Mouse (Mus musculus) stomach, embryonic 14.5 days (tissue): ENCODE measurements around the gene Adss. TPM values are rescaled to one million over a fixed set of nuclear protein-coding genes. Genes with fewer than 3 reads are reported as not detected.

Experiments
- ATAC-seq: fragments of 200-750 bp; cut with Nextera tagmentation; 2 replicates; pipeline ENCODE4 v1.8.0; 2017; ENCODE audit warnings: low read depth, moderate TSS enrichment; ENCODE audit not compliant: insufficient number of reproducible peaks, insufficient read depth, low FRiP score
- H3K27ac ChIP-seq: fragments of 300-500 bp; sonication (generic); 2 replicates; pipeline ENCODE4 v1.5.1; 2014; ENCODE audit warnings: mild to moderate bottlenecking, low read length, moderate library complexity, mixed read lengths
- H3K27me3 ChIP-seq: fragments of 300-500 bp; sonication (generic); 2 replicates; pipeline ENCODE4 v1.6.1; 2014; ENCODE audit warnings: low read length, control low read depth, mixed read lengths; ENCODE audit not compliant: control insufficient read depth, insufficient read depth
- H3K36me3 ChIP-seq: fragments of 300-500 bp; sonication (generic); 2 replicates; pipeline ENCODE4 v1.6.1; 2014; ENCODE audit warnings: mild to moderate bottlenecking, control low read depth, low read length, moderate library complexity, mixed read lengths; ENCODE audit not compliant: control insufficient read depth, insufficient read depth
- H3K4me1 ChIP-seq: fragments of 300-500 bp; sonication (generic); 2 replicates; pipeline ENCODE4 v1.6.1; 2014; ENCODE audit warnings: low read length, control low read depth, mixed read lengths; ENCODE audit not compliant: control insufficient read depth, insufficient read depth
- H3K4me2 ChIP-seq: fragments of 300-500 bp; sonication (generic); replicated peaks from 2 replicates; pipeline ENCODE4 v1.6.1; 2014; ENCODE audit warnings: low read depth, low read length, control low read depth
- H3K4me3 ChIP-seq: fragments of 300-500 bp; sonication (generic); 2 replicates; pipeline ENCODE4 v1.5.1; 2014; ENCODE audit warnings: low read depth, low read length, control low read depth
- H3K9ac ChIP-seq: fragments of 300-500 bp; sonication (generic); replicated peaks from 2 replicates; pipeline ENCODE4 v1.6.1; 2014; ENCODE audit warnings: low read depth, mild to moderate bottlenecking, control low read depth, low read length, moderate library complexity, mixed read lengths
- H3K9me3 ChIP-seq: fragments of 300-500 bp; sonication (generic); 2 replicates; pipeline ENCODE4 v1.6.1; 2016; ENCODE audit warnings: low read depth, low read length, control low read depth; ENCODE audit not compliant: control insufficient read depth
- WGBS: fragments of 180-500 bp; shearing (Covaris S2); extraction: QIAGEN DNeasy Blood & Tissue Kit; methylation state at CpG from one replicate; pipeline ENCODE4 v1.1.7; 2014; 5-methylcytosine and 5-hydroxymethylcytosine counted together
- polyA plus RNA-seq: library from polyadenylated mRNA; unstranded; fragments of >200 nt; fragmentation: Nextera tagmentation; extraction: Ambion mirVana; gene quantifications from 2 replicates; pipeline ENCODE4 v1.2.1, GENCODE M21; 2014

The Adss gene
- polyA plus RNA-seq, 1 experiment from 2014 or later: 58.4 TPM

DNA sequence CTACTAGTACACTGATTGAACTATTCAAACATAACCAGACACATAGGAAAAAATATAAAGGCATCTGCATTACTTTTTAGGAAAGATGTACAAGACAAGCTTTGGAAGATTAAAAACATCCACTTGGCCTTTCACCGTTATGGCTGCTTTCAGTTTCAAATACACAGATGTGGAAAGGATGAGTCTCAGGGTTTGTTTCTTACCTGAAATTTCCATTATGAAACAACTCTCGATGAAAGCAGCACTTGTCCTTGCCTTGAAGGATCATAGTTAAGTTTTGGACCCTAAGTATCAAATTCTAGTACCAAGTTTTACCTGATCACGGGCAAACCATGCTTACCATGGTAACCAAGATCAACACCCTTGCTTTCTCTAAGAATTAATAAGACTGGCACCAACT lies 3.5 kb downstream of the Adss start:
- Histone ChIP-seq H3K4me1 (peaks cover 11% of the 10 kb centered on the region; the same call in 1 of the 2 replicates), H3K9me3 (peaks cover 4% of the 10 kb centered on the region; the same call in 1 of the 2 replicates), H3K36me3 (no peaks in the 10 kb centered on the region), H3K27ac (no peak overlapping the region), H3K4me2 (no peak overlapping the region), H3K4me3 (no peak overlapping the region), H3K9ac (no peak overlapping the region), H3K27me3 (no peaks in the 10 kb centered on the region)
- 86% methylated on average over 3 of the region's 3 CpGs for WGBS
- no peak for ATAC-seq

DNA sequence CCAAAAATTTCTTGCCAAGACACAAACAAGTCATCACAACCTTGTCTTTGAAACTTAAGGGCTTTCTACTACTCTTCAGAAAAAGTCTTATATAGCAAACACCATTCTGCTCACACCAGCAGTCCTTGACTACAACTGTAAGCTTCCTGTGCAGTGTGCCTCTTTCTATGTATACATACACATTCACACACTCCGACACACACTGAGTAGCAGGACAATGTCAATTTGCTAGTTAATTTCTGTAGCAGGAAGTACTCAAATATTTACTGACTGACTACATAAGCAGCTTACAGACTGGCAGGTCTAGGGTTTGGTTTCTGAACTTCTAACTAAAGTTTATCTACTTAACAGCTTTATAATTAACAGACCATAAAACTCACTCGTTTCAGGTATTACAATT lies 18.9 kb downstream of the Adss start:
- peaks cover 26% of the 10 kb centered on the region for H3K36me3 ChIP-seq
- 0 out of 2 replicates have a peak, but pooled peaks have one; percentile 63 for ATAC-seq
- no peak overlapping the region for H3K9ac ChIP-seq
- no peaks in the 10 kb centered on the region for H3K27me3 ChIP-seq
- H3K4me2 ChIP-seq: no peak overlapping the region
- WGBS: 66% methylated on average over 2 of the region's 2 CpGs
- no peaks in the 10 kb centered on the region for H3K9me3 ChIP-seq
- H3K4me1 ChIP-seq: no peaks in the 10 kb centered on the region
- H3K27ac ChIP-seq: no peak overlapping the region
- no peak overlapping the region for H3K4me3 ChIP-seq

DNA sequence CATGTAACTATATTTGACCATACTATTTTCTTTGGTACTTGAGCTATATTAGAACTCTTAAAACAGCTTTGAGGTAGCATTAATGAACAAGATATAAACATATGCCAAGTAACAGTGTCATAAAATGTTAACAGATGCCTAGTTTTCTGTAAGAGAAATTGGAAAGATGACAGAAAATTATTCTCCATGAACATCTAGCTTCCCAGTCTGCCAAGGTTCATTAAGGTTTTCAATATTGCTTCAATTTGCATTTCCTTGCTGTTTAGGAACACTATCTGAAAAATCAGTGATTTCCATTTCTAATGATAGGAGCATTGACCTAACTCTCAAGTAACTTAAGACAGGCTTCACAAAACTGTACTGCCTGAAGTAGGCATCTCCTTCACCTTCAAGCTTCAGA lies 27.4 kb downstream of the Adss start:
- no peak for ATAC-seq
- peaks cover 34% of the 10 kb centered on the region for H3K36me3 ChIP-seq
- no peak overlapping the region for H3K4me3 ChIP-seq
- H3K4me1 ChIP-seq: no peaks in the 10 kb centered on the region
- H3K9me3 ChIP-seq: no peaks in the 10 kb centered on the region
- H3K27me3 ChIP-seq: no peaks in the 10 kb centered on the region
- no peak overlapping the region for H3K27ac ChIP-seq
- H3K4me2 ChIP-seq: no peak overlapping the region
- no peak overlapping the region for H3K9ac ChIP-seq

DNA sequence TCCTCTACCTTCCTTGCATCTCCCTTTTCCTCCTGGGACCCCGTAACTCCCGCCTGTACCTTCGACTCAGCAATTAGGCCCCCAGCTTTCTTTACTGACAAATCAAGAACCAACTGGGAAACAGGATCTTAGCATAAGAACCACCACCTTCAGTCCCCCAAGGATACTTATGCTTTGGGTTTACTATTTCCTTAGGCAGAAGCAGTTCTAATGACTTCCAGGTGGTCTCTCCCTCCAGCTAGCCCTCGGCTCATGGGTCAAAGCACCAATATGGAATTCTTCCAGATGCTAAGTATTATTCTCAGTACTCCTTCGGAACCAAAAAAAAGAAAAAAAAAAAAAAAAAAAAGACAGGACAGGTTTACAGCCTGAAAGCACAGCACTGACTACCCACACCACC lies 39.1 kb downstream of the Adss start:
- H3K27ac ChIP-seq: no peak overlapping the region
- no peak overlapping the region for H3K9ac ChIP-seq
- no peaks in the 10 kb centered on the region for H3K4me1 ChIP-seq
- no peaks in the 10 kb centered on the region for H3K27me3 ChIP-seq
- H3K4me3 ChIP-seq: no peak overlapping the region
- WGBS: 83% methylated on average over 5 of the region's 5 CpGs
- no peak for ATAC-seq
- H3K36me3 ChIP-seq: peaks cover 5% of the 10 kb centered on the region; the same call in 1 of the 2 replicates
- H3K4me2 ChIP-seq: no peak overlapping the region
- H3K9me3 ChIP-seq: no peaks in the 10 kb centered on the region

DNA sequence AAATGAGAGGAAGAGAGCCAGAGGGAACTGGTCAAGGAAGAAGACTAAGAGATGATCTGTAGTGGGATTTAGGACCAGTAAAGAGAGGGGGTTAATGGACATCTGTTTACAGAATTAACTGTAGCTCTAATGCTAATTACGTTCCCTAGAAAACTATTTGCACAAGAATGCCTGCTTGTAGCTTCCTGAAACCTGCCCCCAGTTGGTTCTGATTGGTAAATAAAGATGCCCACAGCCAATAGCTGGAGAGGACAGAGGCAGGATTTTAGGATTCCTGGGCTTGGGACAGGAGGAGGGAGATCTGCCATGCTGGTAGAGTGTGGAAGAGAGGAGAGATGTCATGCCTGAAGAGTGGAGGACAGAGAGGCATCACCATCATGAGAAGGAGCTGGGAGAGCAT lies 42.8 kb downstream of the Adss start:
- Histone ChIP-seq H3K36me3 (no peaks in the 10 kb centered on the region), H3K9ac (no peak overlapping the region), H3K4me2 (no peak overlapping the region), H3K4me3 (no peak overlapping the region), H3K4me1 (no peaks in the 10 kb centered on the region), H3K27ac (no peak overlapping the region), H3K27me3 (no peaks in the 10 kb centered on the region), H3K9me3 (peaks cover 15% of the 10 kb centered on the region; the same call in 1 of the 2 replicates)
- ATAC-seq: no peak
- 59% methylated on average over 1 of the region's 1 CpGs for WGBS

DNA sequence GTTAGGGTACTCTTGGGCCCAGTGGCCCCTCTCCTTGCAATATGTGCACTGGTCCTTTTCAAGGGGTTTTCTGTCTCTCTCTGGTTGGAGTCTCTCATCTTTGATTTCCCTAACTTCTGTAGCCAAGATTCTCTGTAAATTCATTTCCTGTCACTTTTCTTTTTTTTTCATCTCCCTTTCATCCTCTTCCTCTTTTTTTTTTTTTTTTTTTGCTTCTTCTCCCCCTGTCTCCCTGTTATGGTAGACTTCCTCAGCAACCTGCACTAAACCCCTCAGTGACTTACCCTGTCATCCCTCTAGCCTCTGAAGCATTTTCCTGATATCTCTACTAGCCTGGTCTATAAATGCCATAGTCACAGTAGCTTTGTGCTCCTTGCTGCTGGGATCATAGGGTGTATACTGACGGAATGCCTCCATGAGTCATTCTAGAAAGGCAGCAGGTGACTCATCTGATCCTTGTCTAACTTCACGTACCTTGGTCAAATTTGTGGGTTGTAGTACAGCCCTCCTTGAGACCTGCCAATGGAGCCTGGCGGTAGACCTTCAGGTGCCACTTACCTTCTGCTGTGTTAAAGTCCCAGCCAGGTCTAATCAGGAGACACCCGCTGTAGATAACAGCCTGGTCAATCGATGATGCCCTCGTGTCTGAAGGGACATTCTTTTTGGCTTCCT lies 48.3 kb downstream of the Adss start:
- Histone ChIP-seq H3K4me1 (no peaks in the 10 kb centered on the region), H3K27me3 (no peaks in the 10 kb centered on the region), H3K27ac (no peak overlapping the region), H3K9ac (no peak overlapping the region), H3K4me2 (no peak overlapping the region), H3K4me3 (no peak overlapping the region), H3K36me3 (no peaks in the 10 kb centered on the region), H3K9me3 (peaks cover 15% of the 10 kb centered on the region; the same call in 1 of the 2 replicates)
- WGBS: 93% methylated on average over 6 of the region's 6 CpGs
- ATAC-seq: no peak

DNA sequence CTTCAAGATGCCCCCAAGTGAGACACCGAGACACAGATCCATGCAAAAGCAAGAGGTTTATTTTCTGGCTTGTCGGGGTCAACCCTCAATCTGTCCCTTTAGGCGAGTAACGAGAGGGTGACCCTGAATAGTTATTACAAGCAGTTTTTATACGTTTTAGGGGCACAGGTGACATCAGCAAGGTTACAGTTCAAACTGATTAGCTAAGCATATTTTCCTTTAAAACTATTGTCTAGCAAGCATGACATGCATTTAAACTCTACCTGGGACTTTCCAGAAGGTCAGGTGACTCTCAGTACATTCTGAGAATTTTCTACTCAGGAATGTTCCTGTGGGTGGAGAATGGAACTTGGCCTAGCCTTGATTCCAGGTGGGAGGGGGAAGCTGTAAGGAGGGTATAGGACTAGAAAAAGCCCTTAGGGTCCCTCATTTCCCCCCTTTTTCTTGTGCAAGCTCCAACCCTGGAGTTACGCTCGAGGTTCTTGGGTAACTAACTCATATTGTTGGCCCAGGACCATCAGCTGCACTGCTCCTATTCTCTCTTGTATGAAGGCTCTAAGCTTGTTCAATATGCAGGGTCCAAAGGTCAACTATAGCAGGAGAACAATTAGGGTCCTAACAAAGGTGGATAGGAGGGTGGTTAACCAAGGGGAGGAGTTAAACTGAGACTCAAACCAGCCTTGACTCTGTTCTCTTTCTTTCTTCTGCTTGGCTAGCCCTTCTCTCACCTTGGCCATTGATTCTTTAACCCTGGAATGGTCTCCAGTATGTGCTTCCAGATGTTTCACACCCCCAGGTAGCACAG lies 51.6 kb downstream of the Adss start:
- Histone ChIP-seq H3K9ac (no peak overlapping the region), H3K36me3 (no peaks in the 10 kb centered on the region)
- no peak for ATAC-seq

DNA sequence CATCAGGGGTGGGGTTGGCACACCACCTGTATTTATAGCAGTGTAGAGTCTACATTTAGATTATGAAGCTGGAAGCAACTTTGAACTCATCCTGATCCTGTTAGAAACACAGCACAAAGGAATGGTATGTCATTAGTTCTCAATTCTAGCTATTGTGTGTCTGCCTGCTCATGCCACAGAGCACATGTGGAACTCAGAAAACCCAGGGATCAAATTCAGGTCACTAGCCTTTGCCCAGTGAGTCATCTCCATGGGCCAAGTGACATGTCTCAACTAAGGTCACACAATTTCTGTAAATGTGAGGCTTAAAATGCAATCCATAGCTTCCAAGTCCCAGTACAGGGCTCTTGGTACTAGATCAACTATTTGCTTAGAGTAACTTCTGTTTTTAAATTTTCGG lies 54.2 kb downstream of the Adss start:
- no peaks in the 10 kb centered on the region for H3K27me3 ChIP-seq
- no peak overlapping the region for H3K27ac ChIP-seq
- no peaks in the 10 kb centered on the region for H3K4me1 ChIP-seq
- H3K4me3 ChIP-seq: no peak overlapping the region
- no peaks in the 10 kb centered on the region for H3K9me3 ChIP-seq
- WGBS: 73% methylated on average over 1 of the region's 1 CpGs
- ATAC-seq: no peak
- H3K4me2 ChIP-seq: no peak overlapping the region
- no peaks in the 10 kb centered on the region for H3K36me3 ChIP-seq
- no peak overlapping the region for H3K9ac ChIP-seq

More for the DNA sequence above, 51.6 kb downstream of the Adss start:
- peaks cover 5% of the 10 kb centered on the region; the same call in 1 of the 2 replicates for H3K9me3 ChIP-seq
- H3K4me2 ChIP-seq: no peak overlapping the region
- no peak overlapping the region for H3K4me3 ChIP-seq
- H3K27ac ChIP-seq: no peak overlapping the region
- WGBS: 73% methylated on average over 7 of the region's 7 CpGs
- H3K27me3 ChIP-seq: no peaks in the 10 kb centered on the region
- H3K4me1 ChIP-seq: no peaks in the 10 kb centered on the region
